Mouse (Mus musculus): ENCODE data around the gene Rab40c.

Rab40c gene

GRCm38 (mm10) chr17:25919144-25919785, at the start of gene Rab40c:
Gene Rab40c (minus strand): TSS chr17:25919727.
- DNase-seq (ENCODE audit: low spot score in 2 of 2): peak; percentile 44 to 53

- DNase-seq (ENCODE audit: low spot score in 2 of 2): no peak
Measured at GRCm38 (mm10) chr17:25968176-25968575, 48.6 kb upstream of the Rab40c start.

GRCm38 (mm10) chr17:25967652-25968051, 48.1 kb upstream of the Rab40c start:
- no peak for DNase-seq (ENCODE audit: low spot score in 2 of 2)

- no peak for DNase-seq (ENCODE audit: low spot score in 2 of 2)
Measured at GRCm38 (mm10) chr17:25964271-25964670, 44.7 kb upstream of the Rab40c start.

- no peak for DNase-seq (ENCODE audit: low spot score in 2 of 2)
Measured at GRCm38 (mm10) chr17:25962413-25962905, 42.9 kb upstream of the Rab40c start.

- no peak for DNase-seq (ENCODE audit: low spot score in 2 of 2)
Measured at GRCm38 (mm10) chr17:25961566-25961965, 42.0 kb upstream of the Rab40c start.

GRCm38 (mm10) chr17:25959630-25960467, 40.3 kb upstream of the Rab40c start:
- DNase-seq (ENCODE audit: low spot score in 2 of 2): no peak

- no peak for DNase-seq (ENCODE audit: low spot score in 2 of 2)
Measured at GRCm38 (mm10) chr17:25958771-25959494, 39.4 kb upstream of the Rab40c start.

GRCm38 (mm10) chr17:25957586-25958051, 38.1 kb upstream of the Rab40c start:
- DNase-seq (ENCODE audit: low spot score in 2 of 2): no peak

- no peak for DNase-seq (ENCODE audit: low spot score in 2 of 2)
Measured at GRCm38 (mm10) chr17:25956631-25957030, 37.1 kb upstream of the Rab40c start.

- no peak for DNase-seq (ENCODE audit: low spot score in 2 of 2)
Measured at GRCm38 (mm10) chr17:25956201-25956600, 36.7 kb upstream of the Rab40c start.

GRCm38 (mm10) chr17:25955736-25956135, 36.2 kb upstream of the Rab40c start:
- DNase-seq (ENCODE audit: low spot score in 2 of 2): no peak

GRCm38 (mm10) chr17:25954671-25955070, 35.1 kb upstream of the Rab40c start:
- no peak for DNase-seq (ENCODE audit: low spot score in 2 of 2)

- DNase-seq (ENCODE audit: low spot score in 2 of 2): no peak
Measured at GRCm38 (mm10) chr17:25953161-25953560, 33.6 kb upstream of the Rab40c start.

- DNase-seq (ENCODE audit: low spot score in 2 of 2): no peak
Measured at GRCm38 (mm10) chr17:25951803-25952623, 32.5 kb upstream of the Rab40c start, which contains the start of gene A930017K11Rik. Gene A930017K11Rik (minus strand): TSS chr17:25952565.

GRCm38 (mm10) chr17:25951225-25951802, 31.8 kb upstream of the Rab40c start:
- no peak for DNase-seq (ENCODE audit: low spot score in 2 of 2)

GRCm38 (mm10) chr17:25950706-25951105, 31.2 kb upstream of the Rab40c start:
- DNase-seq (ENCODE audit: low spot score in 2 of 2): no peak

GRCm38 (mm10) chr17:25949981-25950380, 30.5 kb upstream of the Rab40c start:
- DNase-seq (ENCODE audit: low spot score in 2 of 2): no peak

GRCm38 (mm10) chr17:25948051-25948450, 28.5 kb upstream of the Rab40c start:
- no peak for DNase-seq (ENCODE audit: low spot score in 2 of 2)

GRCm38 (mm10) chr17:25947576-25947975, 28.0 kb upstream of the Rab40c start:
- DNase-seq (ENCODE audit: low spot score in 2 of 2): no peak

- no peak for DNase-seq (ENCODE audit: low spot score in 2 of 2)
Measured at GRCm38 (mm10) chr17:25946891-25947290, 27.4 kb upstream of the Rab40c start.
